Mouse (Mus musculus) thymus, adult 2 months (tissue): ENCODE data around the gene Srp54a.
"Not testable (repeated sequence)": the region's sequence is repeated elsewhere in the genome, so short reads cannot be mapped to it uniquely, and the experiment has no call there.

Experiments used
- CTCF ChIP-seq: fragments of 200-500 bp; IDR thresholded peaks from 2 replicates; pipeline ENCODE4 v1.5.1; 2012; ENCODE audit warnings: mild to moderate bottlenecking, control low read depth, low read length, moderate library complexity, borderline replicate concordance; ENCODE audit not compliant: control insufficient read depth, poor library complexity, insufficient read depth; ENCODE audit errors: extremely low read depth
- POLR2A ChIP-seq: fragments of 200-500 bp; IDR thresholded peaks from 2 replicates; pipeline ENCODE4 v1.6.1; 2012; ENCODE audit warnings: mild to moderate bottlenecking, low read length, control low read depth, moderate library complexity; ENCODE audit not compliant: control insufficient read depth, poor library complexity, insufficient read depth; ENCODE audit errors: extremely low read depth

GRCm38 (mm10) chr12:55080601-55080942, 510 bp downstream of the Srp54a start:
- TF ChIP-seq CTCF, POLR2A: not testable (repeated sequence)
